Mouse (Mus musculus): ENCODE data around the gene Kcnd2. TPM values are rescaled to one million over a fixed set of nuclear protein-coding genes. Genes with fewer than 3 reads are reported as not detected.

Gene Kcnd2
- polyA plus RNA-seq, 1 experiment from 2014 or later, result 0.22 TPM

GRCm38 (mm10) chr6:21424202-21424785 is 209.0 kb downstream of the Kcnd2 start:
- Histone ChIP-seq H3K27me3 (ENCODE audit: insufficient read depth, low read length) (no peaks in the 10 kb centered on the region), H3K4me2 (no peak overlapping the region), H3K9ac (no peak overlapping the region), H3K4me1 (ENCODE audit: insufficient read depth) (no peaks in the 10 kb centered on the region), H3K9me3 (ENCODE audit: low read depth, low read length) (no peaks in the 10 kb centered on the region), H3K27ac (ENCODE audit: low read depth) (no peak overlapping the region), H3K4me3 (ENCODE audit: low read depth, low read length) (no peak overlapping the region), H3K36me3 (ENCODE audit: insufficient read depth) (no peaks in the 10 kb centered on the region)
- TF ChIP-seq CTCF (IDR thresholded peaks at IDR 0.05; ENCODE audit: low read depth), result no peak
- DNase-seq (no peak), ATAC-seq (ENCODE audit: insufficient read depth) (no peak)
- 80% methylated on average over 4 of the region's 4 CpGs for WGBS

DNA sequence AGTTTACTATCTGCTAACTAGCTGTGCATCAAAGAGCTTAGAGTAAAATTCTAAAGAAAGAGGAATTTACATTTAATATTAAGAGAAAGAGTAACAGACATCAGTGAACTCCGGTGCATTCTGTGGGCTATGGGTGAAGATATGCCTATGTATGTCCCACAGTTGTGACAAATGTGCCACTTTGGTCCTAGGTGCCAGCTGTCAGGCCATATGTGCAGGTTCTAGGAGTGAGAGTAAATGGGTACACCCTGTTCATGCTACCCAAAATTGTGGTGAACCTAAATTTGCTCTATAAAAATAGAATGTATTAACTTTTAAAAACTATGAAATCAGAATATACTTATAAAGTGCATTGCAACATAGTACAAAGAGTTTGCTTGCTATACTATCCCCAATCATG is 215.8 kb downstream of the Kcnd2 start:
- no peak overlapping the region for H3K9ac ChIP-seq
- H3K9me3 ChIP-seq (ENCODE audit: low read depth, low read length), result no peaks in the 10 kb centered on the region
- no peaks in the 10 kb centered on the region for H3K27me3 ChIP-seq (ENCODE audit: insufficient read depth, low read length)
- ATAC-seq (ENCODE audit: insufficient read depth) (no peak), DNase-seq (no peak)
- no peak overlapping the region for H3K27ac ChIP-seq (ENCODE audit: low read depth)
- 90% methylated on average over 1 of the region's 1 CpGs for WGBS
- H3K4me3 ChIP-seq (ENCODE audit: low read depth, low read length), result no peak overlapping the region
- H3K36me3 ChIP-seq (ENCODE audit: insufficient read depth), result no peaks in the 10 kb centered on the region
- TF ChIP-seq CTCF (IDR thresholded peaks at IDR 0.05; ENCODE audit: low read depth), result no peak
- no peaks in the 10 kb centered on the region for H3K4me1 ChIP-seq (ENCODE audit: insufficient read depth)
- no peak overlapping the region for H3K4me2 ChIP-seq

- H3K4me2 ChIP-seq, result no peak overlapping the region
- H3K9me3 ChIP-seq (ENCODE audit: low read depth, low read length), result no peaks in the 10 kb centered on the region
- H3K36me3 ChIP-seq (ENCODE audit: insufficient read depth), result no peaks in the 10 kb centered on the region
- no peak for DNase-seq
- no peaks in the 10 kb centered on the region for H3K4me1 ChIP-seq (ENCODE audit: insufficient read depth)
- no peak overlapping the region for H3K9ac ChIP-seq
- no peak for ATAC-seq (ENCODE audit: insufficient read depth)
- no peak for TF ChIP-seq CTCF (IDR thresholded peaks at IDR 0.05; ENCODE audit: low read depth)
- H3K27ac ChIP-seq (ENCODE audit: low read depth), result no peak overlapping the region
- H3K27me3 ChIP-seq (ENCODE audit: insufficient read depth, low read length), result no peaks in the 10 kb centered on the region
- H3K4me3 ChIP-seq (ENCODE audit: low read depth, low read length), result no peak overlapping the region
Measured at GRCm38 (mm10) chr6:21464719-21465118, 249.4 kb downstream of the Kcnd2 start.

GRCm38 (mm10) chr6:21471891-21472544 is 256.7 kb downstream of the Kcnd2 start:
- TF ChIP-seq CTCF (IDR thresholded peaks at IDR 0.05; ENCODE audit: low read depth), result no peak
- ATAC-seq (ENCODE audit: insufficient read depth) (no peak), DNase-seq (no peak)
- Histone ChIP-seq H3K4me2 (no peak overlapping the region), H3K27ac (ENCODE audit: low read depth) (no peak overlapping the region), H3K4me3 (ENCODE audit: low read depth, low read length) (no peak overlapping the region), H3K9ac (no peak overlapping the region), H3K27me3 (ENCODE audit: insufficient read depth, low read length) (no peaks in the 10 kb centered on the region), H3K36me3 (ENCODE audit: insufficient read depth) (no peaks in the 10 kb centered on the region), H3K9me3 (ENCODE audit: low read depth, low read length) (no peaks in the 10 kb centered on the region), H3K4me1 (ENCODE audit: insufficient read depth) (no peaks in the 10 kb centered on the region)
- 44% methylated on average over 1 of the region's 1 CpGs for WGBS

GRCm38 (mm10) chr6:21482714-21483113 is 267.4 kb downstream of the Kcnd2 start:
- 83% methylated on average over 2 of the region's 2 CpGs for WGBS
- H3K36me3 ChIP-seq (ENCODE audit: insufficient read depth), result no peaks in the 10 kb centered on the region
- no peak for ATAC-seq (ENCODE audit: insufficient read depth)
- no peak overlapping the region for H3K27ac ChIP-seq (ENCODE audit: low read depth)
- no peak overlapping the region for H3K4me3 ChIP-seq (ENCODE audit: low read depth, low read length)
- H3K4me1 ChIP-seq (ENCODE audit: insufficient read depth), result no peaks in the 10 kb centered on the region
- no peak for DNase-seq
- no peak overlapping the region for H3K4me2 ChIP-seq
- TF ChIP-seq CTCF (IDR thresholded peaks at IDR 0.05; ENCODE audit: low read depth), result no peak
- H3K9ac ChIP-seq, result no peak overlapping the region
- no peaks in the 10 kb centered on the region for H3K9me3 ChIP-seq (ENCODE audit: low read depth, low read length)
- H3K27me3 ChIP-seq (ENCODE audit: insufficient read depth, low read length), result no peaks in the 10 kb centered on the region

DNA sequence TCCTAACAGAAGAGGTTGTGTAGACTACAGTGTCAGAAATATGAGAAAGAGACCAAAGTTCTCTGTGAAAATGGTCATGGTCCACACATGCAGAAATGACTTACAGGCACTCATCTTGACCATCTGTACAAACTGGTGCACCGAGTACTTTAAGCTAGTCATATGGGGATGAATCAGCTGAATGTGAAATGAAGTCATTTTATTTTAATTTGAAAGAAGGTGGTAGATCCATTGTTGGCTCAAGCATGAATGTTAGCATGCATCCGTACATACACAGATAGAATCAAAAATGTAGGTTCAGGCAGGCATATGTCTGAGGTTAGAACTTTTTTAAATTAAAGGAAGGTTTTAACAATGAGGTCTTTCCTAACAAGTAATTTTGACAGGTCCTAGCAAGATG is 273.2 kb downstream of the Kcnd2 start:
- no peak overlapping the region for H3K4me3 ChIP-seq (ENCODE audit: low read depth, low read length)
- no peak for DNase-seq
- TF ChIP-seq CTCF (IDR thresholded peaks at IDR 0.05; ENCODE audit: low read depth), result no peak

DNA sequence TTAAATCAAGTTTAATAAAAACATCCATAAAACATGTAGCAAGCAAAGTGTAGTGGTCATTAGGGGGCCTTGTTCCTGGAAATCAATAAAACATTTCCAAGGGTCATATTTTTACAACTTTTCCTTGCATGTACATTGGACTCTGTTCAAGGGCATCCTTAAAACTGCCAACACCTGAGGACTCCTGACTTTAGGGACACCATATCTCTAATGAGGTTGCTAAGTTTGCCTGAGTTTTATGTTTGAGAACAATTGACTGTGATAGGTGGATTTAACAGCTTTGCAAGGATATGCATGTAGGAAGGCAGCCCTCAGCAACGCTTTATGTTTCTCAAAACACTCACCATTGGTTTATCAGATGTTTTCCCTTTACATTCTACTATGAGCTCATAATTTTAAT is 287.6 kb downstream of the Kcnd2 start:
- no peak for TF ChIP-seq CTCF (IDR thresholded peaks at IDR 0.05; ENCODE audit: low read depth)
- Histone ChIP-seq H3K4me2 (no peak overlapping the region), H3K36me3 (ENCODE audit: insufficient read depth) (no peaks in the 10 kb centered on the region), H3K4me3 (ENCODE audit: low read depth, low read length) (no peak overlapping the region), H3K9me3 (ENCODE audit: low read depth, low read length) (no peaks in the 10 kb centered on the region), H3K4me1 (ENCODE audit: insufficient read depth) (no peaks in the 10 kb centered on the region), H3K9ac (no peak overlapping the region), H3K27me3 (ENCODE audit: insufficient read depth, low read length) (no peaks in the 10 kb centered on the region), H3K27ac (ENCODE audit: low read depth) (no peak overlapping the region)
- WGBS, result 68% methylated on average over 1 of the region's 1 CpGs
- ATAC-seq (ENCODE audit: insufficient read depth) (no peak), DNase-seq (no peak)

More for the DNA sequence above, 273.2 kb downstream of the Kcnd2 start:
- no peak for ATAC-seq (ENCODE audit: insufficient read depth)
- 79% methylated on average over 2 of the region's 2 CpGs for WGBS
- Histone ChIP-seq H3K4me2 (no peak overlapping the region), H3K9ac (no peak overlapping the region), H3K4me1 (ENCODE audit: insufficient read depth) (no peaks in the 10 kb centered on the region), H3K27me3 (ENCODE audit: insufficient read depth, low read length) (no peaks in the 10 kb centered on the region), H3K27ac (ENCODE audit: low read depth) (no peak overlapping the region), H3K36me3 (ENCODE audit: insufficient read depth) (no peaks in the 10 kb centered on the region), H3K9me3 (ENCODE audit: low read depth, low read length) (no peaks in the 10 kb centered on the region)

Measured in lung, embryonic 14.5 days (tissue).